Mouse (Mus musculus) ES-E14 (cell line): ENCODE measurements around the gene Mum1. TPM values are rescaled to one million over a fixed set of nuclear protein-coding genes. Genes with fewer than 3 reads are reported as not detected.
"Not testable (repeated sequence)": the region's sequence is repeated elsewhere in the genome, so short reads cannot be mapped to it uniquely, and the experiment has no call there.

Experiments used
- DNase-seq: peaks from one replicate; pipeline ENCODE4 v3.0.0-alpha.2; 2013; ENCODE audit warnings: low read depth, low spot score
- H3K27ac ChIP-seq: 2 replicates; pipeline ENCODE4 v1.5.1; 2012; ENCODE audit warnings: low read depth, mild to moderate bottlenecking, low read length, moderate library complexity, mixed read lengths; ENCODE audit not compliant: poor library complexity, insufficient read depth, severe bottlenecking
- H3K36me3 ChIP-seq: 2 replicates; pipeline ENCODE4 v1.6.1; 2012; ENCODE audit warnings: mild to moderate bottlenecking, low read length, moderate library complexity, mixed read lengths; ENCODE audit not compliant: control insufficient read depth, poor library complexity, insufficient read depth, severe bottlenecking
- H3K4me1 ChIP-seq, 2 experiments: fragments of 150-350 bp in 1 of 2; sonication (generic) in 1 of 2; 2 replicates each; pipeline ENCODE4 v1.6.1; 2012; ENCODE audit warnings: low read length in 2 of 2, mild to moderate bottlenecking in 1 of 2, mixed read lengths in 1 of 2; ENCODE audit not compliant: control insufficient read depth in 2 of 2, insufficient read depth in 2 of 2, poor library complexity in 1 of 2
- H3K4me3 ChIP-seq, 2 experiments: fragments of 150-350 bp in 1 of 2; sonication (generic) in 1 of 2; 2 replicates each; pipeline ENCODE4 v1.5.1; 2012; ENCODE audit warnings: low read length in 2 of 2, low read depth in 1 of 2, mild to moderate bottlenecking in 1 of 2, mixed read lengths in 1 of 2; ENCODE audit not compliant: insufficient read depth in 1 of 2, poor library complexity in 1 of 2, severe bottlenecking in 1 of 2
- H3K9ac ChIP-seq: 2 replicates; pipeline ENCODE4 v1.6.1; 2012; ENCODE audit warnings: low read depth, mild to moderate bottlenecking, low read length, mixed read lengths; ENCODE audit not compliant: poor library complexity, insufficient read depth, severe bottlenecking
- H3K9me3 ChIP-seq: fragments of 150-350 bp; sonication (generic); 2 replicates; pipeline ENCODE4 v1.6.1; 2012; ENCODE audit warnings: low read depth, mild to moderate bottlenecking, low read length; ENCODE audit not compliant: control insufficient read depth, insufficient read depth
- CHD2 ChIP-seq: IDR thresholded peaks from 2 replicates; pipeline ENCODE4 v1.6.1; 2014; ENCODE audit warnings: mild to moderate bottlenecking, low read depth, low read length, inconsistent platforms
- HCFC1 ChIP-seq: IDR thresholded peaks from 2 replicates; pipeline ENCODE4 v1.6.1; 2012; ENCODE audit warnings: low read length, inconsistent platforms, borderline replicate concordance; ENCODE audit not compliant: insufficient read depth
- MAFK ChIP-seq: IDR thresholded peaks from 2 replicates; pipeline ENCODE4 v1.6.1; 2014; ENCODE audit warnings: mild to moderate bottlenecking, low read depth, low read length, inconsistent platforms; ENCODE audit not compliant: insufficient read depth
- ZC3H11A ChIP-seq: IDR thresholded peaks from 2 replicates; pipeline ENCODE4 v1.6.1; 2012; ENCODE audit warnings: low read depth, mild to moderate bottlenecking, inconsistent platforms, low read length, borderline replicate concordance
- ZNF384 ChIP-seq: IDR thresholded peaks from 2 replicates; pipeline ENCODE4 v1.6.1; 2012; ENCODE audit warnings: low read depth, low read length, inconsistent platforms
- in situ Hi-C, 2 experiments: fragments of 600-800 bp; cut with MboI; formaldehyde crosslinking; loops; one replicate each; pipeline ENCODE4 v1.15.1; 2025; ENCODE audit warnings: low sequenced_read_pairs in 2 of 2, inconsistent platforms in 1 of 2; ENCODE audit not compliant: unreplicated experiment in 2 of 2
- total RNA-seq: library from RNA; depleted of rRNA; stranded (reverse); fragments of 300-350 nt; gene quantifications from 2 replicates; pipeline ENCODE4 v1.2.3, GENCODE M21; 2012

Mum1 gene
- total RNA-seq, 1 experiment = 80.8 TPM

DNA sequence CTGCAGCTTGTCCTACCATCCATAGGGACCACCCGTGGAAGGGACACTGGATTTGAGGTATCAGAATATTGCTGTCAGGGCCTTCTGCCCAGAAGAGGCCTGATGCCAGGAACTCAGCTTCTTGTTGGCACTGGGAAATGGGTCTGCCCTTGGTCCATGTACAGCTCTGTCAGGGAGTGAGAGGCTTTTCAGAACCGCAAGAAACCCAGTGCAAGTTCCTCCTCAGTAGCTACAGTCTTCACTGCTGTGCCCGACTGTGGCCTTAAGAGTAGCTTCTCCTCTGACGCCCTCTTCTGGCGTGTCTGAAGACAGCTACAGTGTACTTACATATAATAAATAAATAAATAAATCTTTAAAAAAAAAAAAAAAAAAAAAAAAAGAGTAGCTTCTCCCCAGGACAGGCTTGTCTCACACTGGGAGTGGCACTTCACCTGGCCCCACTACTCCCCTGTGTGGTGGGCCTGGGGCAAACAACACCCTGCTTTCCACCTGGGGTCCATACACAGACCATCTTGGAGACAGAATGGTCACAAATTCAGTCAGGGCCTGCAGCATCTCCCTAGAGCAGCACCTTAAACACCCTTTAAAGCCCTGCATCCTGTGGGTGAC lies 18.7 kb downstream of the Mum1 start:
- no peaks in the 10 kb centered on the region; a peak in 1 of 4 replicates for H3K4me1 ChIP-seq
- H3K27ac ChIP-seq = no peak overlapping the region
- H3K4me3 ChIP-seq = no peak overlapping the region
- H3K9ac ChIP-seq = no peak overlapping the region
- no peaks in the 10 kb centered on the region for H3K9me3 ChIP-seq
- DNase-seq = peak; percentile 35
- peaks cover 46% of the 10 kb centered on the region for H3K36me3 ChIP-seq
- in situ Hi-C loops = loop anchor here (5.0 to 10.0 kb wide), 2 partner anchors 68 to 70 kb away; partner anchors contain the start of genes Efna2 (in 2 of the 2) and 1600002K03Rik (in 1 of the 2)
- TF ChIP-seq HCFC1 (no peak), ZC3H11A (no peak), MAFK (no peak), ZNF384 (peak; percentile 92)

DNA sequence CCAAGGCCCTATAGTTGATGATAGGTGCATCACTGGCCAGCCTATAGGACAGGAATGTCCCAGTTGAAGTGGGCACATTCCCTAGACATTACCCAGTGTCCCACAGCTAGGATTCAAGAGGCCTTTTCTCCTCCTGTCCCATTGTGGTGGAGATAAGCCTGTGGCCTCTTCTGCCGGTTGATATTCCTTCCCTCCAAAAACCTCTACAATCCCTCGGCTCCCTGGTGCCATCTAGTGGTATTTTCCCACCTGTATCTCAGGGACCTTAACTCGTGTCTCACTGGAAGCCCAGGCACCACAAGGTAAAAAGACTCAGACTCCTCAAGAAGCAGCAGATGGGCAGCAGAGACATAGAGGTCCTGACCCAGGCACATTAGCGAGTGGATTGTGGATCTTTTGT lies 19.4 kb downstream of the Mum1 start:
- Histone ChIP-seq H3K4me3 (no peak overlapping the region), H3K9ac (no peak overlapping the region), H3K36me3 (peaks cover 39% of the 10 kb centered on the region), H3K4me1 (no peaks in the 10 kb centered on the region; a peak in 1 of 4 replicates), H3K27ac (no peak overlapping the region), H3K9me3 (no peaks in the 10 kb centered on the region)
- TF ChIP-seq HCFC1 = 0 out of 2 replicates have a peak, but pooled peaks have one; percentile 18
- TF ChIP-seq MAFK = no peak
- TF ChIP-seq ZNF384 = 0 out of 2 replicates have a peak, but pooled peaks have one; percentile 14
- TF ChIP-seq ZC3H11A = peak; percentile 42; the same call in 1 of the 2 replicates
- no peak for TF ChIP-seq CHD2
- peak; percentile 88 for DNase-seq
- in situ Hi-C loops = loop anchor here (5.0 to 10.0 kb wide), 2 partner anchors 68 to 71 kb away; partner anchors contain the start of genes Efna2 (in 2 of the 2) and 1600002K03Rik (in 1 of the 2)

DNA sequence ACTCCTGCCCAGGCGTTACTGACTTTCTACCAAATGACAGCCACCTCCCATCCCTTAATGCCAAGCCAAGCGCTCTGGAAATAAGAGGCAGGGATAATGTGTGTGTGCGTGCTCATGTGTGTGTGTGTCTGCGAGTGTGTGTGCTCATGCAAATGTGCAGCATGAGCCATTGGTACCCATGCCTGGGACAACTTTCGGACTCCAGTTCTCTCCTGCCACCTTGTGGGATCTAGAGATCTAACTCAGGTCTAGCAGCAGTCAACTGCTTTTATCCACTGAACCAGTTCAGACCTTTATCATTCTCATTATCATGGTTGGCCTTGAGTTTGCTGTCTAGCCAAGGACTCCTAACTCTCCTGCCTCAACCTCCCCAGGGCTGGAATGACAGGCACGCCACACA lies 21.6 kb downstream of the Mum1 start:
- Histone ChIP-seq H3K36me3 (peaks cover 23% of the 10 kb centered on the region), H3K4me1 (no peaks in the 10 kb centered on the region; a peak in 1 of 4 replicates), H3K9ac (no peak overlapping the region), H3K27ac (no peak overlapping the region), H3K4me3 (no peak overlapping the region), H3K9me3 (no peaks in the 10 kb centered on the region)
- DNase-seq = no peak
- in situ Hi-C loops = loop anchor here (5.0 to 10.0 kb wide), 2 partner anchors 71 to 73 kb away; partner anchors contain the start of genes Efna2 (in 2 of the 2) and 1600002K03Rik (in 1 of the 2)
- no peak for TF ChIP-seq ZNF384
- no peak for TF ChIP-seq ZC3H11A
- no peak for TF ChIP-seq MAFK
- no peak for TF ChIP-seq CHD2
- TF ChIP-seq HCFC1 = no peak

DNA sequence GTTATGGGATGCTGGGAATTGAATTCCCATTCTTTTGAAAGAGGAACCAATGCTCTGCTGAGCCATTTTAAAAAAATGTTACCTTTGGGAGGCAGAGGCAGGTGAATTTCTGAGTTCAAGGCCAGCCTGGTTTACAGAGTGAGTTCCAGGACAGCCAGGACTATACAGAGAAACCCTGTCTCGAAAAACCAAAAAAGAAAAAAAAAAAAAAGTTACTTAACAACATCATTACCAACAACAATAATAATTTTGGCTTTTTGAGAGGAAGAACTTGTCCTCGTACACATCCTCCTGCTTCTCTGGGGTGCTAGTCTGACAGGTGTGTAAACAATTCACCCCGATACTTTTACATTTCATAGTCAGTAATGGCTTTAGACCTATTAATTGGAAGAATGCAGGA lies 22.2 kb downstream of the Mum1 start:
- peak overlapping the region in 1 of 2 experiments; percentile 67; a peak in 2 of 4 replicates for H3K4me3 ChIP-seq
- not testable (repeated sequence) for H3K9ac ChIP-seq, H3K4me1 ChIP-seq, H3K9me3 ChIP-seq, DNase-seq, H3K27ac ChIP-seq
- peaks cover 17% of the 10 kb centered on the region for H3K36me3 ChIP-seq
- in situ Hi-C loops = loop anchor here (5.0 to 10.0 kb wide), 2 partner anchors 71 to 74 kb away; partner anchors contain the start of genes Efna2 (in 2 of the 2) and 1600002K03Rik (in 1 of the 2)
